Mouse (Mus musculus): Measurements from ENCODE around the gene Itpk1.

GRCm38 (mm10) chr12:102683438-102683837 is 21.3 kb downstream of the Itpk1 start:
- no peak for TF ChIP-seq CTCF (IDR thresholded peaks at IDR 0.05; ENCODE audit: borderline replicate concordance, insufficient read depth, low read depth, low read length)
- TF ChIP-seq POLR2A (IDR thresholded peaks at IDR 0.05; ENCODE audit: borderline replicate concordance, insufficient read depth, low read length) = no peak

Measured in cerebellum, adult 2 months (tissue).